Mouse (Mus musculus) heart, embryonic 16.5 days (tissue): ENCODE measurements at regions not wholly inside any gene's neighbourhood (a gene's known extent, or its start where the extent isn't known, plus 50 kb on each side); places are given as distances from the start of the nearest gene placed in this dataset. TPM values are rescaled to one million over a fixed set of nuclear protein-coding genes. Genes with fewer than 3 reads are reported as not detected.

ENCODE experiments used
- ATAC-seq: fragments of 200-750 bp; cut with Nextera tagmentation; replicated peaks from 2 replicates; pipeline ENCODE4 v1.8.0; 2017; ENCODE audit warnings: moderate number of reproducible peaks; ENCODE audit not compliant: insufficient read depth, low FRiP score; ENCODE audit errors: extremely low read depth
- H3K27ac ChIP-seq: fragments of 300-500 bp; sonication (generic); 2 replicates; pipeline ENCODE4 v1.5.1; 2014; ENCODE audit warnings: mild to moderate bottlenecking, low read length, control low read depth, moderate library complexity
- H3K27me3 ChIP-seq: fragments of 300-500 bp; sonication (generic); 2 replicates; pipeline ENCODE4 v1.6.1; 2014; ENCODE audit warnings: low read length, mixed read lengths; ENCODE audit not compliant: control insufficient read depth, insufficient read depth
- H3K36me3 ChIP-seq: fragments of 300-500 bp; sonication (generic); 2 replicates; pipeline ENCODE4 v1.6.1; 2014; ENCODE audit not compliant: control insufficient read depth, insufficient read depth
- H3K4me1 ChIP-seq: fragments of 300-500 bp; sonication (generic); 2 replicates; pipeline ENCODE4 v1.6.1; 2014; ENCODE audit warnings: low read length, mixed read lengths; ENCODE audit not compliant: control insufficient read depth, insufficient read depth
- H3K4me2 ChIP-seq: fragments of 300-500 bp; sonication (generic); 2 replicates; pipeline ENCODE4 v1.6.1; 2014; ENCODE audit warnings: low read depth, mild to moderate bottlenecking, control low read depth, low read length
- H3K4me3 ChIP-seq: fragments of 300-500 bp; sonication (generic); 2 replicates; pipeline ENCODE4 v1.5.1; 2014; ENCODE audit warnings: mild to moderate bottlenecking, control low read depth, low read length
- H3K9ac ChIP-seq: fragments of 300-500 bp; sonication (generic); 2 replicates; pipeline ENCODE4 v1.6.1; 2014; ENCODE audit warnings: low read length, control low read depth
- H3K9me3 ChIP-seq: fragments of 300-500 bp; sonication (generic); replicated peaks from 2 replicates; pipeline ENCODE4 v1.6.1; 2016; ENCODE audit warnings: low read length; ENCODE audit not compliant: control insufficient read depth
- WGBS: fragments of 180-500 bp; shearing (Covaris S2); extraction: QIAGEN DNeasy Blood & Tissue Kit; methylation state at CpG from one replicate; pipeline ENCODE4 v1.1.7; 2014; 5-methylcytosine and 5-hydroxymethylcytosine counted together
- microRNA-seq: library from miRNA; unstranded; fragments of <30 nt; microRNA quantifications from one replicate; pipeline ENCODE4, GENCODE M21; 2017

- Histone ChIP-seq H3K27me3 (no peaks in the 10 kb centered on the region), H3K4me2 (no peak overlapping the region), H3K4me3 (no peak overlapping the region), H3K36me3 (no peaks in the 10 kb centered on the region), H3K27ac (no peak overlapping the region), H3K4me1 (peaks cover 3% of the 10 kb centered on the region; the same call in 1 of the 2 replicates), H3K9ac (no peak overlapping the region), H3K9me3 (no peaks in the 10 kb centered on the region)
- WGBS: 75% methylated on average over 2 of the region's 2 CpGs
- no peak for ATAC-seq
These were observed 102.7 kb upstream of the Slc24a2 start for GRCm38 (mm10) chr4:87332968-87333367.

- Histone ChIP-seq H3K9ac (no peak overlapping the region), H3K36me3 (no peaks in the 10 kb centered on the region), H3K27me3 (no peaks in the 10 kb centered on the region), H3K4me3 (no peak overlapping the region), H3K9me3 (no peaks in the 10 kb centered on the region), H3K4me1 (peaks cover 3% of the 10 kb centered on the region; the same call in 1 of the 2 replicates), H3K27ac (no peak overlapping the region), H3K4me2 (no peak overlapping the region; the same call in 1 of the 2 replicates)
- no peak for ATAC-seq
- WGBS: 34% methylated on average over 6 of the region's 6 CpGs
These were observed 98.9 kb upstream of the Slc24a2 start for GRCm38 (mm10) chr4:87329136-87329535.

GRCm38 (mm10) chr4:87321726-87322349, 91.6 kb upstream of the Slc24a2 start:
- ATAC-seq: no peak
- Histone ChIP-seq H3K36me3 (no peaks in the 10 kb centered on the region), H3K4me2 (no peak overlapping the region), H3K9me3 (no peaks in the 10 kb centered on the region), H3K4me3 (no peak overlapping the region), H3K9ac (no peak overlapping the region), H3K27ac (no peak overlapping the region), H3K27me3 (no peaks in the 10 kb centered on the region), H3K4me1 (no peaks in the 10 kb centered on the region)
- WGBS: 75% methylated on average over 2 of the region's 2 CpGs

- H3K36me3 ChIP-seq: no peaks in the 10 kb centered on the region
- no peak overlapping the region for H3K27ac ChIP-seq
- H3K9me3 ChIP-seq: no peaks in the 10 kb centered on the region
- no peak overlapping the region for H3K4me3 ChIP-seq
- no peak overlapping the region for H3K4me2 ChIP-seq
- WGBS: 47% methylated on average over 5 of the region's 5 CpGs
- no peaks in the 10 kb centered on the region for H3K27me3 ChIP-seq
- H3K4me1 ChIP-seq: no peaks in the 10 kb centered on the region
- ATAC-seq: no peak
- no peak overlapping the region for H3K9ac ChIP-seq
These were observed 67.9 kb upstream of the Slc24a2 start for GRCm38 (mm10) chr4:87298129-87298528.

- H3K4me2 ChIP-seq: no peak overlapping the region
- no peaks in the 10 kb centered on the region for H3K4me1 ChIP-seq
- no peak overlapping the region for H3K9ac ChIP-seq
- H3K9me3 ChIP-seq: no peaks in the 10 kb centered on the region
- no peaks in the 10 kb centered on the region for H3K27me3 ChIP-seq
- H3K36me3 ChIP-seq: no peaks in the 10 kb centered on the region
- H3K4me3 ChIP-seq: no peak overlapping the region
- no peak overlapping the region for H3K27ac ChIP-seq
- ATAC-seq: no peak
These were observed 64.3 kb upstream of the Slc24a2 start for GRCm38 (mm10) chr4:87294538-87294937.

Small RNA genes lying in the stretch of these regions (microRNA-seq; reads per million reads assigned to microRNA genes)
- not detected for gene Gm23154
